Mouse (Mus musculus) myocyte (in vitro differentiated cells): ENCODE data around the gene Fbxo36. TPM values are rescaled to one million over a fixed set of nuclear protein-coding genes. Genes with fewer than 3 reads are reported as not detected.
A peak's percentile ranks its signal among the peaks of the same experiment; 100 is the strongest.

ENCODE experiments used
- H3K27me3 ChIP-seq: one replicate; pipeline ENCODE4 v1.6.1; 2011; ENCODE audit not compliant: control insufficient read depth, insufficient read depth, insufficient read length
- H3K36me3 ChIP-seq: one replicate; pipeline ENCODE4 v1.6.1; 2011; ENCODE audit not compliant: control insufficient read depth, insufficient read depth
- H3K4me2 ChIP-seq: one replicate; pipeline ENCODE4 v1.6.1; 2011; ENCODE audit warnings: low read depth, control low read depth
- H3K4me3 ChIP-seq: one replicate; pipeline ENCODE4 v1.5.1; 2011; ENCODE audit warnings: mild to moderate bottlenecking, control low read depth, moderate library complexity
- H3K79me2 ChIP-seq: one replicate; pipeline ENCODE4 v1.6.1; 2011; ENCODE audit not compliant: control insufficient read depth, insufficient read depth
- H3ac ChIP-seq: one replicate; pipeline ENCODE4 v1.6.1; 2011; ENCODE audit not compliant: control insufficient read depth, insufficient read length
- CEBPB ChIP-seq: IDR thresholded peaks from 2 replicates; pipeline ENCODE4 v1.6.1; 2011; ENCODE audit warnings: mild to moderate bottlenecking, moderate library complexity; ENCODE audit not compliant: poor library complexity, insufficient read depth, severe bottlenecking
- E2F4 ChIP-seq: IDR thresholded peaks from one replicate; pipeline ENCODE4 v1.6.1; 2011; ENCODE audit warnings: mild to moderate bottlenecking, control low read depth, moderate library complexity; ENCODE audit not compliant: insufficient read depth
- MAX ChIP-seq: IDR thresholded peaks from one replicate; pipeline ENCODE4 v1.6.1; 2011; ENCODE audit warnings: low read depth, mild to moderate bottlenecking, control low read depth
- MYOD1 ChIP-seq, 3 experiments: IDR thresholded peaks; one replicate each; pipeline ENCODE4 v1.6.1; 2011; ENCODE audit warnings: control low read depth in 2 of 3, low read depth in 2 of 3, mild to moderate bottlenecking in 2 of 3, moderate library complexity in 1 of 3; ENCODE audit not compliant: insufficient read length in 2 of 3, control insufficient read depth in 1 of 3
- MYOG ChIP-seq, 3 experiments: IDR thresholded peaks; one replicate each; pipeline ENCODE4 v1.6.1; 2011; ENCODE audit warnings: control low read depth in 2 of 3, low read depth in 2 of 3, mild to moderate bottlenecking in 2 of 3; ENCODE audit not compliant: insufficient read length in 2 of 3, control insufficient read depth in 1 of 3, insufficient read depth in 1 of 3
- POLR2A ChIP-seq: IDR thresholded peaks from one replicate; pipeline ENCODE4 v1.6.1; 2011; ENCODE audit warnings: low read depth, mild to moderate bottlenecking, control low read depth, moderate library complexity; ENCODE audit not compliant: insufficient read length
- POLR2AphosphoS2 ChIP-seq: IDR thresholded peaks from one replicate; pipeline ENCODE4 v1.6.1; 2011; ENCODE audit warnings: low read depth, control low read depth; ENCODE audit not compliant: insufficient read length
- REST ChIP-seq: IDR thresholded peaks from one replicate; pipeline ENCODE4 v1.6.1; 2011; ENCODE audit warnings: mild to moderate bottlenecking, control low read depth, moderate library complexity; ENCODE audit not compliant: insufficient read depth, insufficient read length
- SRF ChIP-seq: IDR thresholded peaks from one replicate; pipeline ENCODE4 v1.6.1; 2011; ENCODE audit warnings: low read depth; ENCODE audit not compliant: control insufficient read depth, insufficient read length
- TCF12 ChIP-seq: IDR thresholded peaks from one replicate; pipeline ENCODE4 v1.6.1; 2011; ENCODE audit warnings: mild to moderate bottlenecking, control low read depth; ENCODE audit not compliant: poor library complexity, insufficient read depth, severe bottlenecking
- TCF3 ChIP-seq: IDR thresholded peaks from one replicate; pipeline ENCODE4 v1.6.1; 2011; ENCODE audit warnings: low read depth, control low read depth; ENCODE audit not compliant: insufficient read length
- USF1 ChIP-seq: IDR thresholded peaks from one replicate; pipeline ENCODE4 v1.6.1; 2011; ENCODE audit warnings: low read depth, mild to moderate bottlenecking, control low read depth, moderate library complexity
- polyA plus RNA-seq: library from polyadenylated mRNA; unstranded; fragments of >200 nt; fragmentation: generic; extraction: Trizol; gene quantifications from one replicate; pipeline ENCODE4 v1.2.1, GENCODE M21; 2012; ENCODE audit warnings: missing spikeins

The Fbxo36 gene
- polyA plus RNA-seq, 1 experiment = 10.7 TPM

- TF ChIP-seq TCF12 (no peak), SRF (no peak), USF1 (no peak), REST (no peak), TCF3 (no peak), E2F4 (no peak), MAX (no peak)
Measured at GRCm38 (mm10) chr1:84848801-84849455, 9.3 kb downstream of the Fbxo36 start.

DNA sequence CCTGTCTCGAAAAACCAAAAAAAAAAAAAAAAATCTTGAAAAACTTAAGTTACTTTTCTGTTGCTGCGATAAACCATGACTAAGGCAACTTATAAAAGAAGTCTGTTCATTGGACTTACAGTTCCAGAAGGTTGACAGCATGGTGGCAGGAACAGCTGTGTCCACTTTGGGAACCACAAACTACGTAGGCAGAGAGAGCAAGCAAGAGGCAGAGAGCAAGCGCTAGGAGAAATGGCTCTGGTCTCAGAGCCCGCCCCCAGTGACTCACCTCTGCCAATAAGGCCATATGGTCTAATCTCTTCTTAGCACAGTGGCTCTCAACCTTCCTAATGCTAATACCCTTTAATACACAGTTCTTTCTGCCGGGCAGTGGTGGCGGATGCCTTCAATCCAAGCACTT lies 10.2 kb downstream of the Fbxo36 start:
- Histone ChIP-seq H3K36me3 (no peaks in the 10 kb centered on the region), H3ac (no peak overlapping the region), H3K4me3 (no peak overlapping the region), H3K79me2 (no peaks in the 10 kb centered on the region), H3K4me2 (no peak overlapping the region), H3K27me3 (no peaks in the 10 kb centered on the region)
- TF ChIP-seq REST (no peak), USF1 (no peak), TCF3 (no peak), TCF12 (no peak), POLR2A (no peak), MYOD1 (IDR thresholded peaks at IDR 0.05; ENCODE audit: control insufficient read depth in 1 of 3, insufficient read length in 2 of 3, low read depth in 2 of 3) (peak in 2 of 3 experiments; percentile 8 to 49), CEBPB (no peak), MYOG (IDR thresholded peaks at IDR 0.05; ENCODE audit: control insufficient read depth in 1 of 3, insufficient read depth in 1 of 3, insufficient read length in 2 of 3, low read depth in 2 of 3) (no peak), E2F4 (no peak)

More at GRCm38 (mm10) chr1:84848801-84849455, 9.3 kb downstream of the Fbxo36 start:
- Histone ChIP-seq H3K79me2 (no peaks in the 10 kb centered on the region), H3K4me2 (no peak overlapping the region), H3K4me3 (no peak overlapping the region), H3K36me3 (no peaks in the 10 kb centered on the region), H3ac (no peak overlapping the region), H3K27me3 (no peaks in the 10 kb centered on the region)

DNA sequence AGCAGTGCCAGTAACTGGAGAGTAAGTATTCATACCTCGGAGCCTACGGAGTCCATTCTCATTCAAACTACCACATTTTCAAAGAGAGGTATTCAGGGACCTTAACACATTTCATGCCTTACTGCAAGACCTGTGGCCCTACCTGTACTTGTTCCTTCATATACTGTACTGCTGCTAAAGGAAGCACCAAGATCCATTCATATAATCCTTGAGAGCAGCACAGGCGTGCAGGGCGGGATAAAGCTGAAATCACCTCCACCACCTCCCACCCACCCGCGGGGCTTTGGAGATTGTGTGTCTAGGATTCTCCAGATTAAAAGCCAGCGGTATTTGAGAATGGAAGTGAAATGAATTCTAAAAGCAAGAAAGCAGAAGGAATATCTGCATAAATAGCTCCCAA lies 10.8 kb downstream of the Fbxo36 start:
- no peak overlapping the region for H3K4me3 ChIP-seq
- H3ac ChIP-seq = no peak overlapping the region
- no peak overlapping the region for H3K4me2 ChIP-seq
- TF ChIP-seq POLR2A (no peak), MYOD1 (IDR thresholded peaks at IDR 0.05; ENCODE audit: control insufficient read depth in 1 of 3, insufficient read length in 2 of 3, low read depth in 2 of 3) (no peak), TCF3 (no peak), MYOG (IDR thresholded peaks at IDR 0.05; ENCODE audit: control insufficient read depth in 1 of 3, insufficient read depth in 1 of 3, insufficient read length in 2 of 3, low read depth in 2 of 3) (no peak), USF1 (no peak), MAX (no peak), POLR2AphosphoS2 (no peak), REST (no peak), CEBPB (no peak), TCF12 (no peak), E2F4 (no peak), SRF (no peak)
- no peaks in the 10 kb centered on the region for H3K79me2 ChIP-seq
- no peaks in the 10 kb centered on the region for H3K27me3 ChIP-seq
- H3K36me3 ChIP-seq = no peaks in the 10 kb centered on the region

DNA sequence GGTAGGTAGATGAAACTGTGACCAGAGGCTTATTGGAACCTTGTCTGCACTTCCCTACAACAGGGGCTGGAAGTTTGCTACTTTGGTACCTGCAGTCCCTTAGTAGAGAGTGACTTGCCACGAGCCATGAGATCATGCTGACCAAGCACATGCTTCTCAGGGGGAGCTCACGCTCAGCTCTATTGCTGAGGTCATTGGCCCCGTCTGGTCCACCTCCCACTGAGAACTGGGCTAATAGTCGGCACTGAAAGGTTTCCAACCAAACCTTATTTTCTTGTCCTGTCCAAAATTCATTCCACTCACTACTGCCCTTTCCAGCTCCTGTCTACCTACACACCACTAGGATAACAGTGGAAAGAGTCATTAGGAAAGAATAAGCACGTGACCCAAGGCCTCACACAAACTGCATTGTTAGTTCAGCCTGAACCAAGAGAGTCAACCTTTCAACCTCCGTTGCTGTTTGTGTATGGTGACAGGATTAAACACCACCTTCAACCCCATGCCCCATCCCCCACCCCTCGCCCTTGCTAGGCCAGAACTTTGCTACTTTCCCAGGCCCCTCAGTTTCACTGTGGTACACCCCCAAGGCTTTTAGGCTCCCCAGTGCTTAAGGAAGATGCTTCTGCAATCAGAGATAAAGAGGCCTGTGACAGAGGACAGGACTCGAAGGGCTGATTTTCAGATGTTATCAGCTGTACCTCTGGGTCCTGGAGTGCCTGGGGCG lies 12.0 kb downstream of the Fbxo36 start:
- no peaks in the 10 kb centered on the region for H3K79me2 ChIP-seq
- TF ChIP-seq TCF3 = no peak
- no peak for TF ChIP-seq CEBPB

GRCm38 (mm10) chr1:84853721-84854120 lies 14.1 kb downstream of the Fbxo36 start:
- no peaks in the 10 kb centered on the region for H3K36me3 ChIP-seq
- H3K79me2 ChIP-seq = no peaks in the 10 kb centered on the region
- H3ac ChIP-seq = no peak overlapping the region
- H3K4me2 ChIP-seq = no peak overlapping the region
- TF ChIP-seq USF1 (no peak), MAX (no peak), POLR2AphosphoS2 (no peak), SRF (no peak), MYOG (IDR thresholded peaks at IDR 0.05; ENCODE audit: control insufficient read depth in 1 of 3, insufficient read depth in 1 of 3, insufficient read length in 2 of 3, low read depth in 2 of 3) (no peak), MYOD1 (IDR thresholded peaks at IDR 0.05; ENCODE audit: control insufficient read depth in 1 of 3, insufficient read length in 2 of 3, low read depth in 2 of 3) (no peak), CEBPB (no peak), REST (no peak), TCF3 (no peak), TCF12 (no peak), POLR2A (no peak), E2F4 (no peak)
- H3K27me3 ChIP-seq = no peaks in the 10 kb centered on the region
- H3K4me3 ChIP-seq = no peak overlapping the region

More for the DNA sequence above, 12.0 kb downstream of the Fbxo36 start:
- H3ac ChIP-seq = no peak overlapping the region
- no peak overlapping the region for H3K4me2 ChIP-seq
- H3K27me3 ChIP-seq = no peaks in the 10 kb centered on the region
- no peak overlapping the region for H3K4me3 ChIP-seq
- no peaks in the 10 kb centered on the region for H3K36me3 ChIP-seq
